Mouse (Mus musculus): ENCODE measurements around the gene Bptf. TPM values are rescaled to one million over a fixed set of nuclear protein-coding genes. Genes with fewer than 3 reads are reported as not detected.
"Not testable (repeated sequence)": the region's sequence is repeated elsewhere in the genome, so short reads cannot be mapped to it uniquely, and the experiment has no call there.

Gene Bptf
- total RNA-seq, 1 experiment from 2014 or later, result 84.0 TPM

DNA sequence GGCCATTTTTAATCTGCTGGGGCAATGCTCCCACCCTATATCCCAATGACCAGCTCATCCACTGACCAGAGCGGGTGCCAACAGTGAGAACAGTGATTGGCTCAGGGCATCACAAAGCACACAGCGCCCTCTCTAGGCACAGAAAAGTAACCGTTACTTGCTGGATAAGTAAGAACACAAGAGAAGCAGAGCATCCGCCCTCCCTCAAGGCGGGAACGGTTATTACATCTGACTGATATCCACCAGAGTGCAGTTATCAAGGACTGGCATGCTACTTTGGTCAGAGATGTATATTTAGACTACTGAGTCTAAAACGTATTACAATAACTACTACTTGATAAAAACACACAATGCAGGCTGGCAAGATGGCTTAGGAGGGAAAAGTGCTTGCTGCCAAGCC lies 39.3 kb downstream of the Bptf start:
- ATAC-seq (replicated peaks in 1 of 2; ENCODE audit: insufficient read depth in 1 of 2, low FRiP score in 2 of 2, low TSS enrichment in 1 of 2, low read depth in 1 of 2, poor library complexity in 2 of 2, severe bottlenecking in 2 of 2), result no peak; a peak in 1 of 4 replicates

DNA sequence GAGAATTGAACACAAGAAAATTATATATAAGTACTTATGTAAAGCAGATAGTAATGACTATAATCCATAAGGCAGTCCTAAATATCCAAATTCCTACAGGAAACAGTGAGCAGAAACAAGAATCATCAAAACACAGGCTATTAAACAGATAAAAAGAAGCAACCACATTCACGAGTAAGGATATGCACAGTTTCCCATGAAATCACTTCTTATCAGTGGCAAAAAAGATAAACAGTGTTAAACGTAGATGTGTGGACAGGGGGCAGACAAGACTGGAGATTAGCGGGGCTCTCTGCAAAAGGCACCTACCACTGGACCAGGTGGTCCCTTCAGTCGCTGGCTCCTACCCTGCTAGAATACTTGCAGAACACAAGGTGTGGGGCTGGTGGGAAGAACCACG lies 46.1 kb downstream of the Bptf start:
- ATAC-seq (replicated peaks in 1 of 2; ENCODE audit: insufficient read depth in 1 of 2, low FRiP score in 2 of 2, low TSS enrichment in 1 of 2, low read depth in 1 of 2, poor library complexity in 2 of 2, severe bottlenecking in 2 of 2), result no peak

DNA sequence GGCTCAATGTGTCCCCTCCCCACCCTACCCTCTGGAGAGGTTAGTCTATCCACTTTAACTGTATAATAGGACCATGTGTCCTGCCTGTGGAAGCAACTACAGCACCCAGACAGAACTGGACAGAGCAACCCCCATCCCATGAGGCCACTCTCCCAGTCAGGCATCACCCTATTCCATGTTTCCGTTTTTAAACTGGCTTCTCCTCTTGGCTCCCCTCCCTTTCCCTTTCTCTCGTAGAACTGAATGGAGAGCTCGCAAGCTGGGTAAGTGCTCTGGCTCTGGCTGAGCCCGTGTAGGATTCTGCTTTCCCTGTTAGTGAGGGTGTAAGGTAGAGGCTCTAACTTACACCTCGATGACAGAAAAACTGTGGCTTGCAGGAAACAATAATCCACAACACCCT lies 48.4 kb downstream of the Bptf start:
- no peak for ATAC-seq (replicated peaks in 1 of 2; ENCODE audit: insufficient read depth in 1 of 2, low FRiP score in 2 of 2, low TSS enrichment in 1 of 2, low read depth in 1 of 2, poor library complexity in 2 of 2, severe bottlenecking in 2 of 2)

DNA sequence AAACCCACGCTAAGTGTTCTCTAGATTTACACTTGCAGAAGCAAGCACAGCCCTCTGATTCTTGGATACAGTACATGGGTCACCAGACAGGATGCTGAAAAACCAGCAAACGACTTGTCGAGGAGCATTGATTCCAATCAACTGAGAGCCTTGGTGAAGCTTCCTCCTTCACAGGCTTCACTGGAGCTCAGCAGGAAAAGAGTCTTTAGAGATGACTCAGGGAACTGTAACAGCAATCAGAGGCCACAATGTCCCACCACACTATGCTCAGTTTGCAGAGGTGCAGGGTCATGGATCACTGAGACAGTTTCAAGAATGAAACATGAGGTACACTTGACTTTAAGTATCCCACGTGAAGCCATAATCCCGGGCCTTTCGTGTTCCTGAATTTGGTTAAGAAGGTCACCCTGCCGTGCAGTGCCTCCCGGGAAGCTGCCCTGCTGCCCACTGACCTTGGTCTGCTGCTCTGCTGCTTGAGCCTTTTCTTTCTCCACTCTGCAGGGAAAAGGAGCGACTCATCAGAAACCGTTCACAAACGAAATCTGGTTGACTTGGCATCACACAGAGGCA lies 66.6 kb downstream of the Bptf start:
- no peak for ATAC-seq (replicated peaks in 1 of 2; ENCODE audit: insufficient read depth in 1 of 2, low FRiP score in 2 of 2, low TSS enrichment in 1 of 2, low read depth in 1 of 2, poor library complexity in 2 of 2, severe bottlenecking in 2 of 2)

DNA sequence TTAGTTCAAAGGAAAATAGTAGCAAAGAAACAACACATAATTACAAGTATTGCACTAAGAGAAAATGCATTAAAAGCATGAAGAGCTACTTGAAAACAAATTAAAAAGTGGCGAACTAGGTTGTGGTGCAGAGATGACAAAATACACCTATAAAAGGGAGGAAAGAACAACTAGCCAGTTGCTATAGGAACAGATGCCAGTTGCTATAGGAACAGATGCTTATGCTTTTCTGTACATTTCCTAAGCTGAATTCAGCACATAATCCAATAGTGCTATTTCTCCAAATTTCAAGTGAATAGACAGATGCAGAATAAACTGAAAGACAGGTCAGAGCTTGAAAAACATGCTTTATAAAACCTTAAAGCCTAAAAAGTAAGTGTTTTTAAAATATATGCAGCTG lies 67.3 kb downstream of the Bptf start:
- no peak for ATAC-seq (replicated peaks in 1 of 2; ENCODE audit: insufficient read depth in 1 of 2, low FRiP score in 2 of 2, low TSS enrichment in 1 of 2, low read depth in 1 of 2, poor library complexity in 2 of 2, severe bottlenecking in 2 of 2)

DNA sequence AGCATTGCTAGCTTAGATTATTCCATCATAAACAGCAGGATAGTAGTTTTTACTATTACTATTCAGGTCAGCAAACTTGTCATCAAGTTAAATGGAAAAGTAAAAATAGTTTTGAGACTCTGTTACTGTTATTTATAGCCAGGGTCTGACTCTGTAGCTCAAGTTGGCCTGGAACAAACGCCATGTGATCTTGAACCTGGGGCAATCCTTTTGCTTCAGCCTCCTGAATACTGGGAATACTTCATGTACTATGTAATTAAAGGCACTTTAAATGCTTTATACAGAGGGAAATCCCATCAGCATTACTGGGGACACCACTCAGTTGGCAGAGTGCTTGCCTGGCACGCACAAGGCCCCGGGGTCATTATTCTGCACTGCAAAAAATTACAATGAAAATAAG lies 68.9 kb downstream of the Bptf start:
- no peak for ATAC-seq (replicated peaks in 1 of 2; ENCODE audit: insufficient read depth in 1 of 2, low FRiP score in 2 of 2, low TSS enrichment in 1 of 2, low read depth in 1 of 2, poor library complexity in 2 of 2, severe bottlenecking in 2 of 2)

DNA sequence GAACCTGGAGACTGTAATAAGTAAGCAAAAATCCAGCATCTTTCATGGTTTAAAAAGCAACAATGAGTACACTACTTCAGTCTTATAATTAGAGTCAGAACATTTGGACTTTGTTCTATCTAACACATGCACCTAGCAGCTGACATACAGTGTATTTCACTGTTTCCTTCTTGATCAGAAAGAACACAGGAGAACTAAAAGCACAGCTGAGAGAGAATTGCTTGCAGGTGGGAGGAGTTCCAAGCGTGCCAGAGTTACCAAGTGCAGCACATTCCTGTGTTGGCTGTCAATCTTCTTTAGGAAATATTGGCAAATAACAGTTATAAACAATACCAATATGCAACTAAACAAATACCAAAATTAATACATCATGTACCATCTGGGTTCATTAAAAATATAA lies 71.0 kb downstream of the Bptf start:
- ATAC-seq (replicated peaks in 1 of 2; ENCODE audit: insufficient read depth in 1 of 2, low FRiP score in 2 of 2, low TSS enrichment in 1 of 2, low read depth in 1 of 2, poor library complexity in 2 of 2, severe bottlenecking in 2 of 2), result no peak

DNA sequence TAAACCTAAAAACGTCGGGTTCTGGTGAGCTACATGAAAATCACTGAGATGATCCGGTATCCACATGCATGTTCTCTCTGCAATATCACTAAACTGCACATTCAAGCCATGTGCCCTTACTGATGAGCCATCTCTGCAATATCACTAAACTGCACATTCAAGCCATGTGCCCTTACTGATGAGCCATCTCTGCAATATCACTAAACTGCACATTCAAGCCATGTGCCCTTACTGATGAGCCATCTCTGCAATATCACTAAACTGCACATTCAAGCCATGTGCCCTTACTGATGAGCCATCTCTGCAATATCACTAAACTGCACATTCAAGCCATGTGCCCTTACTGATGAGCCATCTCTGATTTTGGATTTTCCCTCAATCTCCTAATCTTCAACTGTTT lies 72.3 kb downstream of the Bptf start:
- ATAC-seq (replicated peaks in 1 of 2; ENCODE audit: insufficient read depth in 1 of 2, low FRiP score in 2 of 2, low TSS enrichment in 1 of 2, low read depth in 1 of 2, poor library complexity in 2 of 2, severe bottlenecking in 2 of 2), result not testable (repeated sequence)

DNA sequence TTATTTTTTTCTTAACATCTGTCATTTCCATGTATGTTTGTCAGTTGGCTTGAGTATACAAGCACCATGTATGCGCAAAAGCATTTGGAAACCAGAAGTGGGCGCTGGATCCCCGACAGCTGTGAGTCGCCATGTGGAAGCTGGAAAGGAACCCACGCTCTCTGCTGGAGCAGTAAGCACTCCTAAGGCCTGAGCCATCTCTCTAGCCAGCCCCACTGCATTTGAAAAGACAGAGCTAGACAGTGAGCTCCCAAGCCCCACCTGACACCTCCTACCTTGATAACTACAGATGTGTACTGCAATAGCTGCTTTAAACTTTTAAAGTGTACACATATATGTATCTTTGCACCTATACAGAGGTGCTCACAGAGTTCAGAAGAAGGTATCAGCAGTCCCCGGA lies 74.5 kb downstream of the Bptf start:
- no peak for ATAC-seq (replicated peaks in 1 of 2; ENCODE audit: insufficient read depth in 1 of 2, low FRiP score in 2 of 2, low TSS enrichment in 1 of 2, low read depth in 1 of 2, poor library complexity in 2 of 2, severe bottlenecking in 2 of 2)

DNA sequence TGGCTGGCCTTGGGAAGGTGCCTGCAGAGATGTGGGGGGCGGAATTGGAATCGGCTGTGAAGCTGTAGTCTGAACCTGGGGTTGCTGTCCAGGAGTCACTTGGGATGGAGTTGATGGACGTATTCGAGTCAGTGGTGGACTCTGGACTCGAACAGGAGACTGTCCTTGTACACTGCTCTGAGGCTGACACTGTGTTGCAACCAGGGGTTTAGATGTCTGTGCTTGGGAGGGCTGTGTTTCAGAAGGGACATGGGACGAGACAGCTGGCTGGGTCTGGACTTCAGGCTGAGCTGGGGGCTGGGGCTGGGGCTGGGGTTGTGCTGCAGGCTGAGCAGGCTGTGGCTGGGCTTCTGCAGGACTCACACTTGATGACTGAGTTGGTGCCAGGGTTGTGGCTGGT lies 77.1 kb downstream of the Bptf start:
- no peak for ATAC-seq (replicated peaks in 1 of 2; ENCODE audit: insufficient read depth in 1 of 2, low FRiP score in 2 of 2, low TSS enrichment in 1 of 2, low read depth in 1 of 2, poor library complexity in 2 of 2, severe bottlenecking in 2 of 2)

DNA sequence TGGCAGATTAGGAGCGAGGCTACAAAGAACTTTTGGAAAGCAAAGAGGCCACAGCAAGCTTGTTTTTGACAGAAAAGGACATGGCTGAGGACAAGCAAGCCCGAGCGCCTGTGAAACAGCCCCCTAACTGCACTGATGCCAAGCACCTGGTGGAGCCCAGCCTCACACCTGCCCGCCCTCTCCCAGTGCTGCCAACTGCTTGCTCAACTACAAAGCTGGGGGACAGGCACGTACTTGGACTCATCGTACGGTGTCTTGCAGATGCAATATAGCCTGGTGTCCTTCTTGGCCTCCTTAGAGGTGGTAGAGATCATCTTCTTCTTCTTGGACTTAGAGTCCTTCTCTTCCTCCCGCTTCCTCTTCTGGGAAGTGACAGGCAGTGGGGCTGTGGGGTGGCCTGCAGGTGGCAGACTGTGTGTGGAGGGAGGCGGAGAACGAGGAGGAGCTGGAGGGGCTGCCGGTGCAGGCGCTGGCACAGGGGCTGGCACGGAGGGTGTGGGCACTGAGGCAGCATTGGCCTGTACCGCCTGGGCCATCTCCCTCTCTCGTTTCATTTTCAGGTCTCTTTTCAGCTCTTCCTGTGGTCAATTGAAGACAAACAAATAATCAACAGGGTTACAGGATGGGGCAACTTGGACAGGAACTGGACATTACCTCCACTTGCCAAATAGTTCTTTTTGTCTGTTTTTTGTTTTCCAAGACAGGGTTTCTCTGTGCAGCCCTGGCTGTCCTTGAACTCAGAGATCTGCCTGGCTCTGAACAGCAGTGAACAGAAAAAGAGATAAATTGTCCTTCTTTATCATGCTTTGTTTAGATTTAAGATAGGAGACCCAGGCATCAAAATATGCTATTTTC lies 84.9 kb downstream of the Bptf start:
- ATAC-seq (replicated peaks in 1 of 2; ENCODE audit: insufficient read depth in 1 of 2, low FRiP score in 2 of 2, low TSS enrichment in 1 of 2, low read depth in 1 of 2, poor library complexity in 2 of 2, severe bottlenecking in 2 of 2), result no peak

DNA sequence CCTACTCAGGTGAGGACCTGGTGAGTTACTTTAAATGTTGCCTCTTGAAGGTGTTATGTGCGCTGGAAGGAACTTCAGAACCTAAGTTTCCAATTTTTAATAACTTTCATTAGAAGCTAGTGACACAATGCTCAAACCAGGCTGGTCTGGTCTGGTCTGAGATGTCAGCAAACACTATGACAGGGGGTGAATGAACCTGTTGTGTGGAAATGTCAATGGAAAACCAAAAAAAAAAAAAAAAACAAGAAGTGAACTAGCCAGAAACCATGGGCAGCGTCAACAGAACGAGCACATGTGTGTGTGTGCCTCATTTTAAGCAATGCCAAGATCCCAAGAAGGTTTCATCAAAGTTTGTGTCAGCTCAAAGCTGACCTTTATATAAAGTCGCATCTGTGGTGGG lies 86.4 kb downstream of the Bptf start:
- ATAC-seq (replicated peaks in 1 of 2; ENCODE audit: insufficient read depth in 1 of 2, low FRiP score in 2 of 2, low TSS enrichment in 1 of 2, low read depth in 1 of 2, poor library complexity in 2 of 2, severe bottlenecking in 2 of 2), result no peak

DNA sequence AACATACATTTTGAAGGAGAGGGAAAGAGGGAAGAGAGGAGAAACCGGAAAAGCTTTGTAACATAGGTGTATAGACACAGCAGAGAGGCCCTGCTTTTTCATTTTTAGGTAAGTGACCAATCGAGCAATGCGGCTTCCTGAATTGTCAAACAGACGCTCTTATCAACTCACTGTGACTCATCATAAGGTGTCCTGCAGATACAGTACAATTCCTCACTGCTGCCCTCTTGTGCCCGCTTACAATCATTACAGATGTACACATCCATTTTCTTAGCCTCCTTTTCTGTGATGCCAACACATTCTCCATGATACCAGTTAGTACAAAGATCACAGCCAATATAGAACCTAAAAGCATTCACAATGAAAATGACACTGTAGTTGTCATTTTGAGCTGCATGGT lies 87.6 kb downstream of the Bptf start:
- peak; percentile 87 to 91 for ATAC-seq (replicated peaks in 1 of 2; ENCODE audit: insufficient read depth in 1 of 2, low FRiP score in 2 of 2, low TSS enrichment in 1 of 2, low read depth in 1 of 2, poor library complexity in 2 of 2, severe bottlenecking in 2 of 2)

DNA sequence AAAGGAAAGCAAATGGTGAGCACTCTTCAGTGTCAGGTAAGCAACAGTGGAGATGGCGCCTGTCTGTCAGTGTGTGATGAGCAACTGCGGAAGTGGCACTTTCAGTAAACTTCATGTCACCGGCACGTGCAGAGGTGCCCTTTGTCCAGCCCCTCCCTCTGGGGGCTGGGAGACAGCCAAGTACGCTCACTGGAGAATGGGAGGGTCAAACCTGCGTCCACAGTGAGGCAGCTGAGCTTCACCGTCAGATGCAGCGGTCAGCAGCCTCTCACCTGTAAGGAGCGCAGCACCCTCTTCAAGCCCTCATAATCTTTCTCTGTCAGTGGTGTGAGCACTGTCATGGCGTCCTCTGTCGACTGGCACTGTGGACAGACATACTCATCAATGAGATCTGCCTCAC lies 88.6 kb downstream of the Bptf start:
- no peak for ATAC-seq (replicated peaks in 1 of 2; ENCODE audit: insufficient read depth in 1 of 2, low FRiP score in 2 of 2, low TSS enrichment in 1 of 2, low read depth in 1 of 2, poor library complexity in 2 of 2, severe bottlenecking in 2 of 2)

DNA sequence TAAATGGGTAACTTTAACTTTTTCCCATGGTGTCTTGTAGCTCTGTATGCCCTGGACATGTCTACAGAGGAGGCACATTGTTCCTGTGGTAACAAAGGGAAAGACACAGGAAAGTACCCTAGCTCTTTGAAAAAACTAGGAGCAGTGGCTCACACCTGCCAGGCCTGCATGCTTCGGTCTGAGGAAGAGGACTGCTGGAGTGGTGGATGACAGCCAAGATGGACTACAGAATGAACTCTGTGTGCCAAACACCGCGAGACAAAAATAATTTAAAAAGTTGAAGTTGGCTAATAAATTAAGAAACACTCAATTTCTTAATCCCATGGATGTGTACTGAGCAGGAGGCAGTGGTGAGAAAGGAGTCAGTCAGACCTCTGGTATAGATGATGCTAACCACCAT lies 90.5 kb downstream of the Bptf start:
- ATAC-seq (replicated peaks in 1 of 2; ENCODE audit: insufficient read depth in 1 of 2, low FRiP score in 2 of 2, low TSS enrichment in 1 of 2, low read depth in 1 of 2, poor library complexity in 2 of 2, severe bottlenecking in 2 of 2), result no peak

DNA sequence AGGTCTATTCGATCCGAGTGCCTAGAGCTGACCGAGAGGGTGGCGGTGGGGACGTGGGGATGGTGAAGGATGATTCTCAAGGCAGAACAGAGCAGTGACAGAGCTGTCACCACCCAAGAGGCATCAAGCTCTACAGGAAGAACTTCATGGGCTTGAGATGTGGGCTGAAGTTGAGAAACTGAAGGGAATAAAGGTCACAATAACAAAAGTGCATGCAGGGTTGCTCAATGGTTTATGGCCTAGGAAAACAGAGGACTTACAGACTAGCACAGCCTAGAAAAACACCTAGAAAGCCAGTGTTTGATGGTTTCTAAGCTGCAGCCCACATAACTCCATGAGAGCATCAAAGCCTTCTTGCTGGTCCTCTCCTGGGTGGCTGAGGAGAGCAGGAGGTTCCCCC lies 92.5 kb downstream of the Bptf start:
- ATAC-seq (replicated peaks in 1 of 2; ENCODE audit: insufficient read depth in 1 of 2, low FRiP score in 2 of 2, low TSS enrichment in 1 of 2, low read depth in 1 of 2, poor library complexity in 2 of 2, severe bottlenecking in 2 of 2), result no peak

DNA sequence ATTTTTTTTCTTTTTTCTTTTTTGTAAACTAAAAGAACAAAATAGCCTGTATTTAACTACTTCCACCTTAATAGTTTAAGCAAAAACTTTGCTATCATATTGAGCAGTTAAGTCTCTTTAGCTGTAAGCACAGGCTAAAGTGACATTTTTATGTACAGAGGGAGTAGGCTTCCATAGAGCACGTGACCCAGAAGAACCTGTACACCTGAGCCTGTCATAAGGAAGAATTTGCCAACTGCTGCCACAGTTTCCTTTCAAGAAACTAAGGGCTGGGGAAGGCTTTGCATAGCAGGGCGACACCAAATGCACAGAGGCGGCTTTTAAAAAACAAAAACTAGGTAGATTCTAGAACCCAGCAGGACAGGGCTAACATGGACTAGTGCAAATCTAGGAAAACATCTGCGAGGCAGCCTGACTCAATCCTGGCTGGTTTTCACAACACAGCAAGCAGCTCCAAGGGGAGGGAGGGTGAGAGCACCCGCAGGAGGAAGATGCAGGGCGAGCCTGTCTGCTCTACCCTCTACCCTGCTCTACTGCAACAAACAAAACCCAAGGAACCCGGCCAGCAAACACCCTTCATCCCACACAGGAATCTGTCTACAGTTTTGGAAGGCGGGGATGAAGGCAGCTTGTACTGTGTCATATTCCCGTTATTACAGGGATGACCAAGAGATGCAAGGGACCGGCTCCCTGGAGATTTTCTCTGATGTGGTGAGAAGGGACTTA lies 97.7 kb downstream of the Bptf start:
- ATAC-seq (replicated peaks in 1 of 2; ENCODE audit: insufficient read depth in 1 of 2, low FRiP score in 2 of 2, low TSS enrichment in 1 of 2, low read depth in 1 of 2, poor library complexity in 2 of 2, severe bottlenecking in 2 of 2), result no peak

DNA sequence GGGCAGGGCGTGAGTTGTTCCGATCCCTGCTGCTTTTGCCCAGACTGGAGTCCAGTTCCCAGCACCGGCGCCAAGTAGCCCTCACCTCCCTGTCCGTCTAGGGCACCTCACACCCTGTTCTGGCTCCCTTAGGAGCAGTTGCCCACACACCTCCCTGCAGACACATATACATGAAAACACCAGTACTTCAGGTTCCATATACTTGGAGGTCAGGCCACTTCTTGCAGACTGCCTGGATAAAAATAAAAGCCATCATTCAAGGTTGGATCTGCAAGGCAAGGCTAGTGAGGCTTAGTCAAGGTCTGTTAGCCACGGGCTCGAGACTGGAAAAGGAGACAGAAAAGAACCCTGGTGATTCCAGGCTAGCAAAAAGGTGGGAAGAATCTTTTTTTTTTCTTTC lies 100.3 kb downstream of the Bptf start:
- ATAC-seq (replicated peaks in 1 of 2; ENCODE audit: insufficient read depth in 1 of 2, low FRiP score in 2 of 2, low TSS enrichment in 1 of 2, low read depth in 1 of 2, poor library complexity in 2 of 2, severe bottlenecking in 2 of 2), result no peak

Measured in hematopoietic stem cell, adult 5-6 weeks (primary cell).